Mouse (Mus musculus): Measurements from ENCODE around the gene Ttc36. TPM values are rescaled to one million over a fixed set of nuclear protein-coding genes. Genes with fewer than 3 reads are reported as not detected.
"Not testable (repeated sequence)": the region's sequence is repeated elsewhere in the genome, so short reads cannot be mapped to it uniquely, and the experiment has no call there.

Gene Ttc36
- polyA plus RNA-seq, 1 experiment from 2014 or later, result 31.8 TPM

- Histone ChIP-seq H3K9me3 (replicated peaks) (no peaks in the 10 kb centered on the region), H3K4me1 (replicated peaks) (peaks cover 26% of the 10 kb centered on the region), H3K4me3 (replicated peaks) (peak overlapping the region; percentile 81), H3K27me3 (no peaks in the 10 kb centered on the region), H3K9ac (no peak overlapping the region), H3K27ac (peak overlapping the region; percentile 69), H3K4me2 (peak overlapping the region; percentile 26; the same call in 1 of the 2 replicates), H3K36me3 (peaks cover 6% of the 10 kb centered on the region; the same call in 1 of the 2 replicates)
- ATAC-seq (ENCODE audit: low read depth) (no peak; the same call in 1 of the 2 replicates), DNase-seq (no peak)
- WGBS (ENCODE audit: insufficient replicate concordance), result 11% methylated on average over 5 of the region's 5 CpGs
These were observed 30.5 kb downstream of the Ttc36 start for GRCm38 (mm10) chr9:44772392-44772749.

GRCm38 (mm10) chr9:44771376-44771775 lies 31.5 kb downstream of the Ttc36 start:
- Histone ChIP-seq H3K27ac (no peak overlapping the region), H3K4me2 (no peak overlapping the region), H3K4me1 (replicated peaks) (peaks cover 32% of the 10 kb centered on the region), H3K27me3 (no peaks in the 10 kb centered on the region), H3K36me3 (peaks cover 6% of the 10 kb centered on the region; the same call in 1 of the 2 replicates), H3K9ac (no peak overlapping the region), H3K9me3 (replicated peaks) (no peaks in the 10 kb centered on the region), H3K4me3 (replicated peaks) (no peak overlapping the region)
- ATAC-seq (ENCODE audit: low read depth) (no peak), DNase-seq (no peak)
- WGBS (ENCODE audit: insufficient replicate concordance), result 79% methylated on average over 5 of the region's 5 CpGs

DNA sequence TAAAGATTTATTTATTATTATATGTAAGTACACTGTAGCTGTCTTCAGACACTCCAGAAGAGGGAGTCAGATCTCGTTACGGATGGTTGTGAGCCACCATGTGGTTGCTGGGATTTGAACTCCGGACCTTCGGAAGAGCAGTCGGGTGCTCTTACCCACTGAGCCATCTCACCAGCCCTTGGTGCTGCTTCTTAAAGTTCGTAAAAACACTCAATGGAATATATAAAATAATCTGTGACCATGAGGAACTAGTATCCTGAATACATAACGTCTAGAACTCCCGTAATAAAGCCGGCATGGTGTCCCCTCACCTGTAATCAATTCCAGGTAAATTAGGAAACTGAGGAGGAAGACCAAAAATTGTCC lies 34.9 kb downstream of the Ttc36 start:
- Histone ChIP-seq H3K9ac (peak overlapping the region; percentile 23; the same call in 1 of the 2 replicates), H3K4me2 (peak overlapping the region; percentile 83), H3K4me3 (replicated peaks) (peak overlapping the region; percentile 92), H3K4me1 (replicated peaks) (peaks cover 42% of the 10 kb centered on the region), H3K27ac (peak overlapping the region; percentile 45)
- H3K27me3 ChIP-seq; DNase-seq; H3K36me3 ChIP-seq; H3K9me3 ChIP-seq (replicated peaks); ATAC-seq (ENCODE audit: low read depth): not testable (repeated sequence)
- 39% methylated on average over 7 of the region's 9 CpGs for WGBS (ENCODE audit: insufficient replicate concordance)

GRCm38 (mm10) chr9:44767101-44768028 lies 35.5 kb downstream of the Ttc36 start, which contains the start of the genes Arcn1 and Ift46:
Gene Arcn1, minus strand, starts transcription at chr9:44767845.
Gene Ift46, plus strand, starts transcription at chr9:44767908.
- no peaks in the 10 kb centered on the region for H3K9me3 ChIP-seq (replicated peaks)
- no peaks in the 10 kb centered on the region for H3K36me3 ChIP-seq
- H3K4me3 ChIP-seq (replicated peaks), result peak within 1 kb of the TSS; percentile 92
- H3K27me3 ChIP-seq, result no peaks in the 10 kb centered on the region
- peak within 1 kb of the TSS; percentile 83 for H3K4me2 ChIP-seq
- peak within 1 kb of the TSS; percentile 94 for H3K27ac ChIP-seq
- peaks cover 43% of the 10 kb centered on the region for H3K4me1 ChIP-seq (replicated peaks)
- peak; percentile 88 for ATAC-seq (ENCODE audit: low read depth)
- peak; percentile 72 for DNase-seq
- WGBS (ENCODE audit: insufficient replicate concordance), result under 1% methylated on average over 80 of the region's 82 CpGs
- H3K9ac ChIP-seq, result peak within 1 kb of the TSS; percentile 98

GRCm38 (mm10) chr9:44760873-44761272 lies 42.0 kb downstream of the Ttc36 start:
- Histone ChIP-seq H3K4me1 (replicated peaks) (peaks cover 36% of the 10 kb centered on the region), H3K27ac (no peak overlapping the region), H3K27me3 (no peaks in the 10 kb centered on the region), H3K9ac (no peak overlapping the region), H3K36me3 (peaks cover 41% of the 10 kb centered on the region), H3K4me3 (replicated peaks) (no peak overlapping the region), H3K9me3 (replicated peaks) (no peaks in the 10 kb centered on the region), H3K4me2 (no peak overlapping the region)
- no peak for DNase-seq
- ATAC-seq (ENCODE audit: low read depth), result no peak
- WGBS (ENCODE audit: insufficient replicate concordance), result 69% methylated on average over 2 of the region's 2 CpGs

Other genes with a start within 250 kb of the Ttc36 start
- 0.09 TPM in 1 of 2 replicates, not detected in the other for gene Cxcr5, start 241.2 kb downstream of the Ttc36 start, polyA plus RNA-seq (2015; fragmentation: Nextera tagmentation; extraction: Ambion mirVana)
- 7.2 and 8.2 TPM in 2 replicates for gene Ddx6, start 198.2 kb downstream of the Ttc36 start, polyA plus RNA-seq (2015; fragmentation: Nextera tagmentation; extraction: Ambion mirVana)
- not detected in 2 replicates for gene Treh, start 129.8 kb downstream of the Ttc36 start, polyA plus RNA-seq (2015; fragmentation: Nextera tagmentation; extraction: Ambion mirVana)
- gene Phldb1, start 67.9 kb downstream of the Ttc36 start, polyA plus RNA-seq (2015; fragmentation: Nextera tagmentation; extraction: Ambion mirVana), result 2.1 and 3.2 TPM in 2 replicates
- 87.3 and 113 TPM in 2 replicates for gene Arcn1, start 35.2 kb downstream of the Ttc36 start, polyA plus RNA-seq (2015; fragmentation: Nextera tagmentation; extraction: Ambion mirVana)
- gene Ift46, start 35.2 kb downstream of the Ttc36 start, polyA plus RNA-seq (2015; fragmentation: Nextera tagmentation; extraction: Ambion mirVana), result 21.7 and 22.4 TPM in 2 replicates
- gene Tmem25, start 3.8 kb downstream of the Ttc36 start, polyA plus RNA-seq (2015; fragmentation: Nextera tagmentation; extraction: Ambion mirVana), result 1.3 TPM in 2 replicates
- 3.8 and 4.0 TPM in 2 replicates for gene Kmt2a, start 78.2 kb upstream of the Ttc36 start, polyA plus RNA-seq (2015; fragmentation: Nextera tagmentation; extraction: Ambion mirVana)
- gene Atp5l, start 117.7 kb upstream of the Ttc36 start, polyA plus RNA-seq (2015; fragmentation: Nextera tagmentation; extraction: Ambion mirVana), result 546 and 569 TPM in 2 replicates
- gene Ube4a, start 162.5 kb upstream of the Ttc36 start, polyA plus RNA-seq (2015; fragmentation: Nextera tagmentation; extraction: Ambion mirVana), result 10.5 and 13.2 TPM in 2 replicates
- gene Cd3g, start 177.4 kb upstream of the Ttc36 start, polyA plus RNA-seq (2015; fragmentation: Nextera tagmentation; extraction: Ambion mirVana), result 0.18 and 0.27 TPM in 2 replicates
- not detected in 2 replicates for gene Cd3d, start 178.7 kb upstream of the Ttc36 start, polyA plus RNA-seq (2015; fragmentation: Nextera tagmentation; extraction: Ambion mirVana)
- not detected in 2 replicates for gene Cd3e, start 206.6 kb upstream of the Ttc36 start, polyA plus RNA-seq (2015; fragmentation: Nextera tagmentation; extraction: Ambion mirVana)
- 3.6 and 6.1 TPM in 2 replicates for gene Mpzl2, start 236.7 kb upstream of the Ttc36 start, polyA plus RNA-seq (2015; fragmentation: Nextera tagmentation; extraction: Ambion mirVana)

All from liver, embryonic 13.5 days (tissue).